Mouse (Mus musculus): ENCODE data around the gene Manbal.

Gene Manbal

GRCm38 (mm10) chr2:157367184-157367893 lies at the start of gene Manbal:
TSS of gene Manbal (plus strand) at chr2:157367594.
- DNase-seq (ENCODE audit: low spot score), result peak; percentile 94

- no peak for DNase-seq (ENCODE audit: low spot score)
These were observed 47.3 kb upstream of the Manbal start for GRCm38 (mm10) chr2:157320135-157320534.

GRCm38 (mm10) chr2:157320886-157321285 lies 46.5 kb upstream of the Manbal start:
- DNase-seq (ENCODE audit: low spot score), result no peak

- no peak for DNase-seq (ENCODE audit: low spot score)
These were observed 45.2 kb upstream of the Manbal start for GRCm38 (mm10) chr2:157322029-157322766.

GRCm38 (mm10) chr2:157325238-157325637 lies 42.2 kb upstream of the Manbal start:
- no peak for DNase-seq (ENCODE audit: low spot score)

- DNase-seq (ENCODE audit: low spot score), result no peak
These were observed 39.3 kb upstream of the Manbal start for GRCm38 (mm10) chr2:157328106-157328505.

GRCm38 (mm10) chr2:157328570-157328969 lies 38.8 kb upstream of the Manbal start:
- no peak for DNase-seq (ENCODE audit: low spot score)

- DNase-seq (ENCODE audit: low spot score), result no peak
These were observed 35.3 kb upstream of the Manbal start for GRCm38 (mm10) chr2:157332059-157332458.

GRCm38 (mm10) chr2:157338663-157339062 lies 28.7 kb upstream of the Manbal start:
- peak; percentile 53 for DNase-seq (ENCODE audit: low spot score)

- DNase-seq (ENCODE audit: low spot score), result no peak
These were observed 27.9 kb upstream of the Manbal start for GRCm38 (mm10) chr2:157339532-157339931.

- DNase-seq (ENCODE audit: low spot score), result no peak
These were observed 27.1 kb upstream of the Manbal start for GRCm38 (mm10) chr2:157340221-157340741.

GRCm38 (mm10) chr2:157341554-157342270 lies 25.7 kb upstream of the Manbal start:
- DNase-seq (ENCODE audit: low spot score), result peak; percentile 45

- DNase-seq (ENCODE audit: low spot score), result no peak
These were observed 25.0 kb upstream of the Manbal start for GRCm38 (mm10) chr2:157342328-157342926.

GRCm38 (mm10) chr2:157343337-157343736 lies 24.1 kb upstream of the Manbal start:
- no peak for DNase-seq (ENCODE audit: low spot score)

GRCm38 (mm10) chr2:157347361-157348159 lies 19.8 kb upstream of the Manbal start, which contains the start of gene Ghrh:
TSS of gene Ghrh (minus strand) at chr2:157347506.
- no peak for DNase-seq (ENCODE audit: low spot score)

- DNase-seq (ENCODE audit: low spot score), result no peak
These were observed 18.1 kb upstream of the Manbal start for GRCm38 (mm10) chr2:157349121-157349778.

GRCm38 (mm10) chr2:157353183-157353582 lies 14.2 kb upstream of the Manbal start:
- no peak for DNase-seq (ENCODE audit: low spot score)

GRCm38 (mm10) chr2:157354106-157354505 lies 13.3 kb upstream of the Manbal start:
- no peak for DNase-seq (ENCODE audit: low spot score)

GRCm38 (mm10) chr2:157360028-157360427 lies 7.4 kb upstream of the Manbal start:
- no peak for DNase-seq (ENCODE audit: low spot score)

GRCm38 (mm10) chr2:157363031-157363430 lies 4.4 kb upstream of the Manbal start:
- no peak for DNase-seq (ENCODE audit: low spot score)

- DNase-seq (ENCODE audit: low spot score), result no peak
These were observed 632 bp upstream of the Manbal start for GRCm38 (mm10) chr2:157366762-157367161.

Measured in T-cell, adult 2 months (primary cell).